Mouse (Mus musculus) heart, embryonic 13.5 days (tissue): ENCODE results near the gene Zfp663. TPM values are rescaled to one million over a fixed set of nuclear protein-coding genes. Genes with fewer than 3 reads are reported as not detected.

ENCODE experiments used
- ATAC-seq: fragments of 200-750 bp; cut with Nextera tagmentation; 2 replicates; pipeline ENCODE4 v1.8.0; 2017; ENCODE audit warnings: moderate TSS enrichment; ENCODE audit not compliant: insufficient number of reproducible peaks, low FRiP score, low TSS enrichment; ENCODE audit errors: extremely low read depth
- H3K27ac ChIP-seq: fragments of 300-500 bp; sonication (generic); replicated peaks from 2 replicates; pipeline ENCODE4 v1.5.1; 2015; ENCODE audit warnings: moderate library complexity, mild to moderate bottlenecking, inconsistent platforms
- H3K27me3 ChIP-seq: fragments of 300-500 bp; sonication (generic); replicated peaks from 2 replicates; pipeline ENCODE4 v1.6.1; 2015; ENCODE audit warnings: mild to moderate bottlenecking, inconsistent platforms
- H3K36me3 ChIP-seq: fragments of 300-500 bp; sonication (generic); 2 replicates; pipeline ENCODE4 v1.6.1; 2015; ENCODE audit warnings: mild to moderate bottlenecking, inconsistent platforms
- H3K4me1 ChIP-seq: fragments of 300-500 bp; sonication (generic); 2 replicates; pipeline ENCODE4 v1.6.1; 2015; ENCODE audit warnings: inconsistent platforms
- H3K4me2 ChIP-seq: fragments of 300-500 bp; sonication (generic); 2 replicates; pipeline ENCODE4 v1.6.1; 2015; ENCODE audit warnings: inconsistent platforms, mild to moderate bottlenecking, moderate library complexity
- H3K4me3 ChIP-seq: fragments of 300-500 bp; sonication (generic); 2 replicates; pipeline ENCODE4 v1.5.1; 2015; ENCODE audit warnings: moderate library complexity, mild to moderate bottlenecking, inconsistent platforms
- H3K9ac ChIP-seq: fragments of 300-500 bp; sonication (generic); 2 replicates; pipeline ENCODE4 v1.6.1; 2015; ENCODE audit warnings: inconsistent platforms, mild to moderate bottlenecking, moderate library complexity
- H3K9me3 ChIP-seq: fragments of 300-500 bp; sonication (generic); 2 replicates; pipeline ENCODE4 v1.6.1; 2016; ENCODE audit warnings: inconsistent platforms
- WGBS: fragments of 180-500 bp; shearing (Covaris S2); methylation state at CpG from one replicate; pipeline ENCODE4 v1.1.7; 2015; ENCODE audit warnings: mixed read lengths; 5-methylcytosine and 5-hydroxymethylcytosine counted together
- polyA plus RNA-seq: library from polyadenylated mRNA; unstranded; fragments of >200 nt; fragmentation: Nextera tagmentation; extraction: Ambion mirVana; gene quantifications from 2 replicates; pipeline ENCODE4 v1.2.1, GENCODE M21; 2015

Gene Zfp663
- polyA plus RNA-seq, 1 experiment from 2014 or later, result 0.16 TPM

GRCm38 (mm10) chr2:165396831-165397501, 28.4 kb upstream of the Zfp663 start:
- no peak overlapping the region for H3K9ac ChIP-seq
- H3K4me1 ChIP-seq, result peaks cover 20% of the 10 kb centered on the region
- H3K4me3 ChIP-seq, result no peak overlapping the region
- WGBS, result 49% methylated on average over 20 of the region's 20 CpGs
- peak overlapping the region; percentile 22; the same call in 1 of the 2 replicates for H3K27ac ChIP-seq
- H3K4me2 ChIP-seq, result peak overlapping the region; percentile 2; the same call in 1 of the 2 replicates
- ATAC-seq, result no peak
- no peaks in the 10 kb centered on the region for H3K9me3 ChIP-seq
- H3K36me3 ChIP-seq, result no peaks in the 10 kb centered on the region
- no peaks in the 10 kb centered on the region for H3K27me3 ChIP-seq

DNA sequence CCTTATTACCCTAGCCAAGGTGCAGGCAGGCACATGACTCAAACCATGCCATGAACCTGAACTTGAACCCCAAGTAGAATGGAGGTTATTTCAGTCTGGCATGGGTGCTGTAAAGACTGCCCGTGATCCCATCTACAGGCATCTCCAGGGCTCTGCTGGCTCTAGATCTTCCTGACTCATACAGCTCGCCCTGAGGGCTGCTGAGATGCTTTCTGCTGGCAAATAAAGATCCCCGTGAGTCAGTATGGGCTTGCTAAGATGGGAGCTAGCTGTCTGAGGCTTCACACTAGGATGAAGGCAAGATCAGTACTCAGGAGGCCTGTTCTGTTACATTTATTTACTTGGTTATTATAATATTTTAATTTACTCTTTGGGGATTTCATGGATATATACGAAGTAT, 23.6 kb upstream of the Zfp663 start:
- Histone ChIP-seq H3K9ac (no peak overlapping the region), H3K36me3 (no peaks in the 10 kb centered on the region), H3K4me3 (no peak overlapping the region), H3K27me3 (no peaks in the 10 kb centered on the region), H3K4me1 (peaks cover 5% of the 10 kb centered on the region), H3K27ac (no peak overlapping the region), H3K4me2 (no peak overlapping the region), H3K9me3 (no peaks in the 10 kb centered on the region)
- no peak for ATAC-seq
- WGBS, result 74% methylated on average over 4 of the region's 4 CpGs

DNA sequence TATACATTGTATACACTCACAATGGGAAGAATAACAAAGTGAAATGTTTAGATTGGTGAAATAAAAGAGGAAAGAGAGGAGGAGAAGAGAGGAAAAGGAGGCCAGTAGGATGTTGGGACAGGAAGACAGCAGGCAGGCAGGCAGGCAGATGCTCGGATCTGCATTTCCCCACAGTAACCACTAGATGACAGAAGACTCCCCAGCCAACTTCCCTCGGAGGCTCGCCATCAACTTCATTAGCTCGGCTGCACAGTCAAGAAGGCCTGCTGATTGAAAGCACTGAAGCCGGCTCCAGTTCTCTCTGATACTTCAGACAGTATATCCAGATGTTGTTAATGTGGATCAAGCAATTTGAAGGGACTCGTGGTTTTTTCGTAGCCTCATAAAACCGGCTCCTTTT, 23.0 kb upstream of the Zfp663 start:
- H3K27me3 ChIP-seq, result no peaks in the 10 kb centered on the region
- peaks cover 9% of the 10 kb centered on the region for H3K4me1 ChIP-seq
- peaks cover 2% of the 10 kb centered on the region for H3K36me3 ChIP-seq
- no peak overlapping the region for H3K9ac ChIP-seq
- H3K4me2 ChIP-seq, result no peak overlapping the region
- WGBS, result 13% methylated on average over 8 of the region's 8 CpGs
- no peak overlapping the region for H3K4me3 ChIP-seq
- H3K27ac ChIP-seq, result no peak overlapping the region
- H3K9me3 ChIP-seq, result no peaks in the 10 kb centered on the region
- ATAC-seq, result no peak

GRCm38 (mm10) chr2:165389299-165389952, 20.9 kb upstream of the Zfp663 start:
- H3K9ac ChIP-seq, result no peak overlapping the region
- no peak for ATAC-seq
- H3K27me3 ChIP-seq, result no peaks in the 10 kb centered on the region
- no peaks in the 10 kb centered on the region for H3K9me3 ChIP-seq
- no peak overlapping the region for H3K27ac ChIP-seq
- peaks cover 24% of the 10 kb centered on the region for H3K36me3 ChIP-seq
- no peak overlapping the region for H3K4me3 ChIP-seq
- WGBS, result 68% methylated on average over 6 of the region's 6 CpGs
- no peak overlapping the region for H3K4me2 ChIP-seq
- peaks cover 21% of the 10 kb centered on the region for H3K4me1 ChIP-seq

DNA sequence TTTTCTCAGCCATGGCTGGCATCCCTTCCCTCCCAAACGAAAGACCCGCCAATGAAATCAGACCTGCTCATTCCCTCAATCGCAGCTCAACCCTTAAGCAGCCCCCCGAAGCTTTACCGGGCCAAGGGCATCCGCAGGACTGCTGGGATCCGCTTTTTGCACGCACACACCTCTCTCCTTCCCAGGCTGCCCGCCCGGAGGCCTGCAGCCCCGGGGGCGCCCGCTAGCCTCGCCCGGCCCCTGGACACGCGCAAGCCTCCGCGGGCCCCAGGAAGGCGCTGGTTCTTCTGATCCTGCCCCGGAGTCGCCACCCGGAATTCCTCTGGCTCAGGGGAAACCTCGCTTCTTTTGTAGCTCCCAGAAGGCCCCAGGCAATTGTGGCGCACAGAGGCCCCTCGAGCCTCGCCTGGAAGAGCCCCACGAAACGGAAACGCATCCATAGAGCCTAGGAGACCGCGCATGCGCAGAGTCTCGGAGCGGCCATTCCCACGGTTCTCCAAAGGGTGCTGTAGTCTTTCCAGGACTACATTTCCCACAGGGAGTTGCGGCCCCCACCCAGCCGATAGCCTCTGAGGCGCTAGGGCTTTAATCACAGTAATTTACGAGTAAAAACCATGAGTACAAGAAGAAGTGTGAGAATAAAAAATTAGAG, 19.4 kb upstream of the Zfp663 start, which contains the start of gene Zfp334:
Gene Zfp334, minus strand, starts transcription at position 416 of the 652 bp plus-strand sequence.
- Histone ChIP-seq H3K4me1 (peaks cover 21% of the 10 kb centered on the region), H3K27me3 (no peaks in the 10 kb centered on the region), H3K36me3 (peaks cover 38% of the 10 kb centered on the region), H3K4me3 (peak within 1 kb of the TSS; percentile 81), H3K27ac (peak within 1 kb of the TSS; percentile 90), H3K4me2 (peak within 1 kb of the TSS; percentile 79), H3K9me3 (no peaks in the 10 kb centered on the region), H3K9ac (peak within 1 kb of the TSS; percentile 92)
- under 1% methylated on average over 40 of the region's 40 CpGs for WGBS
- ATAC-seq, result peak; percentile 77; the same call in 1 of the 2 replicates

DNA sequence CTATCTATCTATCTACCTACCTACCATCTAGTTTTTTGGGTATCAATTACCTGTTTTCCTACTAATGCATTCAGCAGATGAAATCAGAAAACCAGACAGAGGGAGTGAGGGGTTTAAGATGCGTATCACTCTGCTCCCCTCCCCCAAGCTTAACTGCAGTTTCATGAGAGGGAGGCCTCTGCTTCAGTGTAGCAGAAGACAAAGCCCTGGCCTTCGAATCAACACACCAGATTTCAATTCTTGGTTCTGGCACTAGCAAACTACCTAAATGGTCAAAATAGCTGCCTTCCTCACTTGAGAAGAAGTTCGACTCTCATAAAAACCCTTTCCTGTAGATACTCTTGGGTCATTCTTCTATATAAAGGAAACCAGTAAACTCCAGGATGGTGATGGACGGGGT, 18.8 kb upstream of the Zfp663 start:
- H3K36me3 ChIP-seq, result peaks cover 44% of the 10 kb centered on the region
- peak overlapping the region; percentile 92 for H3K9ac ChIP-seq
- H3K9me3 ChIP-seq, result no peaks in the 10 kb centered on the region
- H3K4me3 ChIP-seq, result peak overlapping the region; percentile 81
- H3K27ac ChIP-seq, result peak overlapping the region; percentile 90
- peaks cover 21% of the 10 kb centered on the region for H3K4me1 ChIP-seq
- ATAC-seq, result no peak
- no peaks in the 10 kb centered on the region for H3K27me3 ChIP-seq
- peak overlapping the region; percentile 79 for H3K4me2 ChIP-seq
- WGBS, result 19% methylated on average over 4 of the region's 4 CpGs

GRCm38 (mm10) chr2:165380050-165380449, 11.5 kb upstream of the Zfp663 start:
- H3K9me3 ChIP-seq, result peaks cover 25% of the 10 kb centered on the region
- H3K27ac ChIP-seq, result no peak overlapping the region
- no peak for ATAC-seq
- H3K4me3 ChIP-seq, result no peak overlapping the region
- WGBS, result 95% methylated on average over 25 of the region's 25 CpGs
- H3K36me3 ChIP-seq, result peaks cover 92% of the 10 kb centered on the region
- H3K4me1 ChIP-seq, result peaks cover 10% of the 10 kb centered on the region
- H3K9ac ChIP-seq, result no peak overlapping the region
- no peak overlapping the region for H3K4me2 ChIP-seq
- H3K27me3 ChIP-seq, result no peaks in the 10 kb centered on the region

GRCm38 (mm10) chr2:165376001-165376400, 7.5 kb upstream of the Zfp663 start:
- Histone ChIP-seq H3K27ac (no peak overlapping the region), H3K36me3 (peaks cover 61% of the 10 kb centered on the region), H3K9ac (no peak overlapping the region), H3K4me2 (no peak overlapping the region), H3K4me1 (peaks cover 10% of the 10 kb centered on the region), H3K9me3 (peaks cover 19% of the 10 kb centered on the region), H3K27me3 (no peaks in the 10 kb centered on the region), H3K4me3 (no peak overlapping the region)
- WGBS, result 34% methylated on average over 4 of the region's 4 CpGs
- no peak for ATAC-seq

- ATAC-seq, result no peak
- Histone ChIP-seq H3K4me3 (no peak overlapping the region), H3K36me3 (peaks cover 56% of the 10 kb centered on the region), H3K4me2 (no peak overlapping the region), H3K27ac (no peak overlapping the region), H3K27me3 (no peaks in the 10 kb centered on the region; the same call in 1 of the 2 replicates), H3K9ac (no peak overlapping the region), H3K4me1 (peaks cover 10% of the 10 kb centered on the region), H3K9me3 (peaks cover 14% of the 10 kb centered on the region)
- WGBS, result 67% methylated on average over 5 of the region's 5 CpGs
Observed at GRCm38 (mm10) chr2:165375478-165375877, 6.9 kb upstream of the Zfp663 start.

DNA sequence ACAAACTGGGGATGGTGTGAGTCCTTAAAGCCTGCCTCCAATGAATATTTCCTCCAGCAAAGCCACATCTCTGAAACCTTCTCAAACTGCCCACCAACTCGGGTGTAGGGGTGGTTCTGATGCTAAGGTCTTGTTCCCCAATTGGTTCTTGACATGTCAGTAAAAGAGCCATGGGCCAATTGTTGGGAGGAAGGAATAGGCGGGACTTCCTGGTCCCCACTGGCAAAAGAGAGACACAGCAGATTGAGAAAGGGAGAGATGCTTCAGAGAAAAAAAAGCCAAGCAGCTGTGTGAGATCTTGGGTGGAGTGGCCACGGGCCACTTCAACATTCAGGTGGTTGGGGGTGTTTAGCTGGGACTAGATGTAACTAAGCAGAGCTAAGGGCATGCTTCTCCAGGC, 2.5 kb upstream of the Zfp663 start:
- H3K27me3 ChIP-seq, result peaks cover 33% of the 10 kb centered on the region
- H3K4me2 ChIP-seq, result no peak overlapping the region
- H3K36me3 ChIP-seq, result peaks cover 17% of the 10 kb centered on the region
- H3K27ac ChIP-seq, result no peak overlapping the region
- peaks cover 27% of the 10 kb centered on the region for H3K4me1 ChIP-seq
- peaks cover 6% of the 10 kb centered on the region; the same call in 1 of the 2 replicates for H3K9me3 ChIP-seq
- no peak for ATAC-seq
- no peak overlapping the region for H3K9ac ChIP-seq
- WGBS, result 37% methylated on average over 3 of the region's 3 CpGs
- no peak overlapping the region for H3K4me3 ChIP-seq

- Histone ChIP-seq H3K27ac (no peak overlapping the region), H3K4me2 (no peak overlapping the region), H3K4me1 (peaks cover 22% of the 10 kb centered on the region), H3K9ac (no peak overlapping the region), H3K9me3 (peaks cover 6% of the 10 kb centered on the region; the same call in 1 of the 2 replicates), H3K27me3 (peaks cover 40% of the 10 kb centered on the region), H3K4me3 (no peak overlapping the region), H3K36me3 (peaks cover 12% of the 10 kb centered on the region)
- ATAC-seq, result no peak
- WGBS, result 56% methylated on average over 3 of the region's 3 CpGs
Observed at GRCm38 (mm10) chr2:165370348-165370747, 1.8 kb upstream of the Zfp663 start.
